Mouse (Mus musculus) embryonic fibroblast, embryonic 13.5 days (primary cell): ENCODE measurements at regions not wholly inside any gene's neighbourhood (a gene's known extent, or its start where the extent isn't known, plus 50 kb on each side); places are given as distances from the start of the nearest gene placed in this dataset.

ENCODE experiments used
- CTCF ChIP-seq: IDR thresholded peaks from 2 replicates; pipeline ENCODE4 v1.5.1; 2011; ENCODE audit warnings: mild to moderate bottlenecking, control low read depth, low read length, moderate library complexity, borderline replicate concordance; ENCODE audit not compliant: insufficient read depth
- POLR2A ChIP-seq: IDR thresholded peaks from 2 replicates; pipeline ENCODE4 v1.6.1; 2011; ENCODE audit warnings: low read depth, mild to moderate bottlenecking, control low read depth, low read length, moderate library complexity

- TF ChIP-seq CTCF, result no peak
- no peak for TF ChIP-seq POLR2A
These were observed 401.2 kb upstream of the Nr2f2 start for GRCm38 (mm10) chr7:70767697-70768096.
